Mouse (Mus musculus): ENCODE results near the gene Cdc14b. TPM values are rescaled to one million over a fixed set of nuclear protein-coding genes. Genes with fewer than 3 reads are reported as not detected.
A peak's percentile ranks its signal among the peaks of the same experiment; 100 is the strongest.

Cdc14b gene
- polyA plus RNA-seq, 1 experiment from 2014 or later: 15.0 TPM

- Histone ChIP-seq H3K9ac (ENCODE audit: low read depth, low read length) (peak overlapping the region; percentile 79), H3K4me2 (replicated peaks; ENCODE audit: low read depth) (peak overlapping the region; percentile 99), H3K27me3 (replicated peaks; ENCODE audit: control insufficient read depth, insufficient read depth, low read length) (no peaks in the 10 kb centered on the region), H3K4me1 (replicated peaks; ENCODE audit: control insufficient read depth, insufficient read depth, low read length) (0 out of 2 replicates have a peak, but pooled peaks cover 6% of the 10 kb centered on the region), H3K9me3 (ENCODE audit: control insufficient read depth) (no peaks in the 10 kb centered on the region), H3K27ac (ENCODE audit: low read depth, low read length) (peak overlapping the region; percentile 91), H3K36me3 (ENCODE audit: control insufficient read depth, insufficient read depth) (no peaks in the 10 kb centered on the region), H3K4me3 (ENCODE audit: low read depth, low read length) (peak overlapping the region; percentile 83)
- ATAC-seq: peak; percentile 63
- under 1% methylated on average over 66 of the region's 71 CpGs for WGBS
- TF ChIP-seq CTCF (IDR thresholded peaks at IDR 0.05; ENCODE audit: low read depth): no peak
These were observed 113.0 kb downstream of the Cdc14b start for GRCm38 (mm10) chr13:64161916-64162611.

- Histone ChIP-seq H3K27ac (ENCODE audit: low read depth, low read length) (peak within 1 kb of the TSS; percentile 91), H3K27me3 (replicated peaks; ENCODE audit: control insufficient read depth, insufficient read depth, low read length) (no peaks in the 10 kb centered on the region), H3K4me2 (replicated peaks; ENCODE audit: low read depth) (peak within 1 kb of the TSS; percentile 99), H3K9me3 (ENCODE audit: control insufficient read depth) (no peaks in the 10 kb centered on the region), H3K4me3 (ENCODE audit: low read depth, low read length) (peak within 1 kb of the TSS; percentile 83), H3K4me1 (replicated peaks; ENCODE audit: control insufficient read depth, insufficient read depth, low read length) (0 out of 2 replicates have a peak, but pooled peaks cover 6% of the 10 kb centered on the region), H3K36me3 (ENCODE audit: control insufficient read depth, insufficient read depth) (no peaks in the 10 kb centered on the region), H3K9ac (ENCODE audit: low read depth, low read length) (peak within 1 kb of the TSS; percentile 79)
- TF ChIP-seq CTCF (IDR thresholded peaks at IDR 0.05; ENCODE audit: low read depth): no peak
- WGBS: under 1% methylated on average over 31 of the region's 31 CpGs
- peak; percentile 100 for ATAC-seq
These were observed 113.6 kb downstream of the Cdc14b start, which contains the start of gene Habp4 for GRCm38 (mm10) chr13:64161548-64161915. Habp4 (plus strand) TSS chr13:64161824.

- Histone ChIP-seq H3K9me3 (ENCODE audit: control insufficient read depth) (no peaks in the 10 kb centered on the region), H3K4me3 (ENCODE audit: low read depth, low read length) (no peak overlapping the region), H3K4me1 (replicated peaks; ENCODE audit: control insufficient read depth, insufficient read depth, low read length) (no peaks in the 10 kb centered on the region; the same call in 1 of the 2 replicates), H3K27me3 (replicated peaks; ENCODE audit: control insufficient read depth, insufficient read depth, low read length) (no peaks in the 10 kb centered on the region), H3K4me2 (replicated peaks; ENCODE audit: low read depth) (no peak overlapping the region), H3K9ac (ENCODE audit: low read depth, low read length) (no peak overlapping the region), H3K27ac (ENCODE audit: low read depth, low read length) (no peak overlapping the region), H3K36me3 (ENCODE audit: control insufficient read depth, insufficient read depth) (no peaks in the 10 kb centered on the region)
- no peak for TF ChIP-seq CTCF (IDR thresholded peaks at IDR 0.05; ENCODE audit: low read depth)
- ATAC-seq: no peak
These were observed 118.1 kb downstream of the Cdc14b start for GRCm38 (mm10) chr13:64156966-64157365.

GRCm38 (mm10) chr13:64155171-64155571, 119.9 kb downstream of the Cdc14b start:
- H3K4me1 ChIP-seq (replicated peaks; ENCODE audit: control insufficient read depth, insufficient read depth, low read length): no peaks in the 10 kb centered on the region; the same call in 1 of the 2 replicates
- H3K36me3 ChIP-seq (ENCODE audit: control insufficient read depth, insufficient read depth): no peaks in the 10 kb centered on the region
- H3K27ac ChIP-seq (ENCODE audit: low read depth, low read length): no peak overlapping the region
- ATAC-seq: no peak
- no peak overlapping the region for H3K9ac ChIP-seq (ENCODE audit: low read depth, low read length)
- no peaks in the 10 kb centered on the region for H3K9me3 ChIP-seq (ENCODE audit: control insufficient read depth)
- peak; percentile 62 for TF ChIP-seq CTCF (IDR thresholded peaks at IDR 0.05; ENCODE audit: low read depth)
- H3K4me3 ChIP-seq (ENCODE audit: low read depth, low read length): no peak overlapping the region
- no peaks in the 10 kb centered on the region for H3K27me3 ChIP-seq (replicated peaks; ENCODE audit: control insufficient read depth, insufficient read depth, low read length)
- 34% methylated on average over 1 of the region's 1 CpGs for WGBS
- no peak overlapping the region for H3K4me2 ChIP-seq (replicated peaks; ENCODE audit: low read depth)

- no peak for TF ChIP-seq CTCF (IDR thresholded peaks at IDR 0.05; ENCODE audit: low read depth)
- no peaks in the 10 kb centered on the region for H3K27me3 ChIP-seq (replicated peaks; ENCODE audit: control insufficient read depth, insufficient read depth, low read length)
- 58% methylated on average over 2 of the region's 2 CpGs for WGBS
- H3K4me1 ChIP-seq (replicated peaks; ENCODE audit: control insufficient read depth, insufficient read depth, low read length): no peaks in the 10 kb centered on the region; the same call in 1 of the 2 replicates
- H3K9me3 ChIP-seq (ENCODE audit: control insufficient read depth): no peaks in the 10 kb centered on the region
- no peak overlapping the region for H3K4me3 ChIP-seq (ENCODE audit: low read depth, low read length)
- no peak for ATAC-seq
- no peak overlapping the region for H3K4me2 ChIP-seq (replicated peaks; ENCODE audit: low read depth)
- H3K27ac ChIP-seq (ENCODE audit: low read depth, low read length): no peak overlapping the region
- no peak overlapping the region for H3K9ac ChIP-seq (ENCODE audit: low read depth, low read length)
- no peaks in the 10 kb centered on the region for H3K36me3 ChIP-seq (ENCODE audit: control insufficient read depth, insufficient read depth)
These were observed 120.4 kb downstream of the Cdc14b start for GRCm38 (mm10) chr13:64154651-64155050.

- peak overlapping the region; percentile 94 for H3K4me3 ChIP-seq (ENCODE audit: low read depth, low read length)
- H3K27me3 ChIP-seq (replicated peaks; ENCODE audit: control insufficient read depth, insufficient read depth, low read length): no peaks in the 10 kb centered on the region
- no peak overlapping the region for H3K27ac ChIP-seq (ENCODE audit: low read depth, low read length)
- peak overlapping the region; percentile 98 for H3K4me2 ChIP-seq (replicated peaks; ENCODE audit: low read depth)
- no peak for TF ChIP-seq CTCF (IDR thresholded peaks at IDR 0.05; ENCODE audit: low read depth)
- WGBS: 2% methylated on average over 18 of the region's 18 CpGs
- peak; percentile 37 for ATAC-seq
- peak overlapping the region; percentile 28; the same call in 1 of the 2 replicates for H3K9ac ChIP-seq (ENCODE audit: low read depth, low read length)
- H3K4me1 ChIP-seq (replicated peaks; ENCODE audit: control insufficient read depth, insufficient read depth, low read length): no peaks in the 10 kb centered on the region; the same call in 1 of the 2 replicates
- no peaks in the 10 kb centered on the region for H3K36me3 ChIP-seq (ENCODE audit: control insufficient read depth, insufficient read depth)
- no peaks in the 10 kb centered on the region for H3K9me3 ChIP-seq (ENCODE audit: control insufficient read depth)
These were observed 121.3 kb downstream of the Cdc14b start for GRCm38 (mm10) chr13:64153751-64154267.
